Mouse (Mus musculus) stomach, postnatal 0 days (tissue): ENCODE measurements at regions not wholly inside any gene's neighbourhood (a gene's known extent, or its start where the extent isn't known, plus 50 kb on each side); places are given as distances from the start of the nearest gene placed in this dataset.

Experiments used
- ATAC-seq: fragments of 200-750 bp; cut with Nextera tagmentation; 2 replicates; pipeline ENCODE4 v1.8.0; 2017; ENCODE audit not compliant: low FRiP score, low TSS enrichment
- DNase-seq: peaks from one replicate; pipeline ENCODE4 v3.0.0-alpha.2; 2016; ENCODE audit warnings: low spot score
- H3K27ac ChIP-seq: fragments of 300-500 bp; sonication (generic); replicated peaks from 2 replicates; pipeline ENCODE4 v1.5.1; 2014; ENCODE audit warnings: mild to moderate bottlenecking, control low read depth
- H3K27me3 ChIP-seq: fragments of 300-500 bp; sonication (generic); 2 replicates; pipeline ENCODE4 v1.6.1; 2014; ENCODE audit warnings: low read length; ENCODE audit not compliant: control insufficient read depth, insufficient read depth
- H3K36me3 ChIP-seq: fragments of 300-500 bp; sonication (generic); 2 replicates; pipeline ENCODE4 v1.6.1; 2014; ENCODE audit warnings: low read length, mixed read lengths; ENCODE audit not compliant: control insufficient read depth, insufficient read depth
- H3K4me1 ChIP-seq: fragments of 300-500 bp; sonication (generic); replicated peaks from 2 replicates; pipeline ENCODE4 v1.6.1; 2014; ENCODE audit warnings: antibody characterized with exemption; ENCODE audit not compliant: control insufficient read depth, insufficient read depth
- H3K4me2 ChIP-seq: fragments of 300-500 bp; sonication (generic); replicated peaks from 2 replicates; pipeline ENCODE4 v1.6.1; 2014; ENCODE audit warnings: low read depth, mild to moderate bottlenecking, control low read depth, moderate library complexity
- H3K4me3 ChIP-seq: fragments of 300-500 bp; sonication (generic); 2 replicates; pipeline ENCODE4 v1.5.1; 2014; ENCODE audit warnings: low read depth, low read length, control low read depth
- H3K9ac ChIP-seq: fragments of 300-500 bp; sonication (generic); 2 replicates; pipeline ENCODE4 v1.6.1; 2014; ENCODE audit warnings: mild to moderate bottlenecking, low read length, control low read depth, mixed read lengths
- H3K9me3 ChIP-seq: fragments of 300-500 bp; sonication (generic); 2 replicates; pipeline ENCODE4 v1.6.1; 2016; ENCODE audit warnings: low read length; ENCODE audit not compliant: control insufficient read depth
- CTCF ChIP-seq: IDR thresholded peaks from 2 replicates; pipeline ENCODE4 v1.5.1; 2016; ENCODE audit warnings: antibody characterized with exemption, low read depth, mild to moderate bottlenecking, moderate library complexity
- EP300 ChIP-seq: optimal IDR thresholded peaks from 2 replicates; pipeline ENCODE3; 2016; ENCODE audit warnings: antibody characterized with exemption
- WGBS: fragments of 180-500 bp; shearing (Covaris S2); extraction: QIAGEN DNeasy Blood & Tissue Kit; methylation state at CpG from one replicate; pipeline ENCODE4 v1.1.7; 2014; 5-methylcytosine and 5-hydroxymethylcytosine counted together

DNA sequence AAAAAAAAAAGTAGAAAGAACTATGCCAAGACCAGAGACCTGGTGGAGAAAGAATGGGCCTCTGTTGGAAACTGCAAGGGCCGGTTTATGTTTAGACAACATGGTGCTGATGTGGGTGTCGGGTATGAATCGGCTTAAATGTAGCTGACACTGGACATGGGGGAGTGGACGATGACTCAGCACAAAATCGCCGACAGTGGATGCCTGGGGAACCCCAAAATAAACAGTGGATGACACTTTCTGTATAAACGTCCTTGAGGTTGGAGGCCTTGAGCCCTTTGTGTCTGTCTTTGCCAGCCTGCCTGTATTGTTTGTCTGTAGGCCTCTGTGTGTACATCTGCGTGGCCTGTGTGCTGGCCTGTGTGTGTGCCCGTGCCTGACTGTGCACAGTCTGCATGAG, 52.1 kb upstream of the Enah start:
- Histone ChIP-seq H3K9ac (no peak overlapping the region), H3K4me2 (no peak overlapping the region), H3K4me3 (no peak overlapping the region), H3K4me1 (no peaks in the 10 kb centered on the region), H3K27me3 (no peaks in the 10 kb centered on the region), H3K9me3 (no peaks in the 10 kb centered on the region), H3K36me3 (no peaks in the 10 kb centered on the region), H3K27ac (no peak overlapping the region)
- peak; percentile 73 for ATAC-seq
- 36% methylated on average over 9 of the region's 9 CpGs for WGBS
- peak; percentile 37 for DNase-seq
- TF ChIP-seq CTCF (no peak), EP300 (no peak)

DNA sequence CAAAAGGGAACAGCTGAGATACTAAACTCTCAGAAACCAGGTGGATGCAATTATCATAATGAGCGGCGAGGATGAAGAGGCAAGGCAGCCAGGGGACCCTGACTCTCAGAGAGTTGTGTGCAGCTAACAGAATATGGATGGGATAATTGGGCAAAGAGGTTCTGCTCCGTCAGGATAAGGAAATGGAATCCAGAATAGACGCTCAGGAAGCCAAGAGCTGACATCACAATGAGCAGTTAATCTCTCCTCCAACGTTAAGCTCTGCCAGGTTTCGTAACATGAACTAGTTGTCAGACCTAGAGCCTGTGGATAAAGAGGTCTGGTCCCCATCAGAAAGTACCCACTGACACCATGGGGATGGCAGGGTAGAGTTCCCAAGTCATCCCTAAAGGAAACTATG, 51.4 kb upstream of the Srp9 start:
- DNase-seq (no peak), ATAC-seq (no peak)

DNA sequence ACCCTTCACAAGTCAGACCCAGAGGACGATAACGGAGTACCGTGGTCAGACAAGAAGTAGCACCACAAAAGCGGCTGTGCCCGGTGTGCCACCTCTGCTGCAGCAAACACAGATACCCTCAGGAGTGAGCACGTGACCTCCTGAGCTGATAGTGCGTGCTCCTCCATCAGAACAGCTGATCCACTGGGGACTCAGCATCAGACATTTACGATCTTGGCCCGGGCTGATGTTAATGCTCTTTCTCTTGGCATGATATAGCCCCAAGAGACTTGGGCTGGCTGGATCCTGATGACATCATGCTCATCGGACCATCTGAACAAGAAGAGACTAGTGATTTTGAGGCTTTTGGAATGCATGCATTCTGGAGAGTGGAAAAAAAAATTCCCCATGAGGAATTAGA, 50.3 kb upstream of the Srp9 start:
- TF ChIP-seq CTCF (no peak), EP300 (no peak)
- no peaks in the 10 kb centered on the region for H3K27me3 ChIP-seq
- ATAC-seq: peak; percentile 17; the same call in 1 of the 2 replicates
- H3K9me3 ChIP-seq: no peaks in the 10 kb centered on the region
- WGBS: 73% methylated on average over 10 of the region's 10 CpGs
- no peaks in the 10 kb centered on the region for H3K4me1 ChIP-seq
- no peak for DNase-seq
- no peak overlapping the region for H3K27ac ChIP-seq
- no peaks in the 10 kb centered on the region for H3K36me3 ChIP-seq
- H3K4me2 ChIP-seq: no peak overlapping the region
- H3K9ac ChIP-seq: no peak overlapping the region
- H3K4me3 ChIP-seq: no peak overlapping the region

More for the DNA sequence above, 51.4 kb upstream of the Srp9 start:
- Histone ChIP-seq H3K4me1 (no peaks in the 10 kb centered on the region), H3K9ac (no peak overlapping the region), H3K9me3 (no peaks in the 10 kb centered on the region), H3K4me2 (no peak overlapping the region), H3K27ac (no peak overlapping the region), H3K36me3 (no peaks in the 10 kb centered on the region), H3K4me3 (no peak overlapping the region), H3K27me3 (no peaks in the 10 kb centered on the region)
- TF ChIP-seq CTCF (no peak), EP300 (no peak)
- WGBS: 51% methylated on average over 6 of the region's 6 CpGs
